Mouse (Mus musculus): ENCODE measurements around the gene Ube2m.
"Not testable (repeated sequence)": the region's sequence is repeated elsewhere in the genome, so short reads cannot be mapped to it uniquely, and the experiment has no call there.

Gene Ube2m

DNA sequence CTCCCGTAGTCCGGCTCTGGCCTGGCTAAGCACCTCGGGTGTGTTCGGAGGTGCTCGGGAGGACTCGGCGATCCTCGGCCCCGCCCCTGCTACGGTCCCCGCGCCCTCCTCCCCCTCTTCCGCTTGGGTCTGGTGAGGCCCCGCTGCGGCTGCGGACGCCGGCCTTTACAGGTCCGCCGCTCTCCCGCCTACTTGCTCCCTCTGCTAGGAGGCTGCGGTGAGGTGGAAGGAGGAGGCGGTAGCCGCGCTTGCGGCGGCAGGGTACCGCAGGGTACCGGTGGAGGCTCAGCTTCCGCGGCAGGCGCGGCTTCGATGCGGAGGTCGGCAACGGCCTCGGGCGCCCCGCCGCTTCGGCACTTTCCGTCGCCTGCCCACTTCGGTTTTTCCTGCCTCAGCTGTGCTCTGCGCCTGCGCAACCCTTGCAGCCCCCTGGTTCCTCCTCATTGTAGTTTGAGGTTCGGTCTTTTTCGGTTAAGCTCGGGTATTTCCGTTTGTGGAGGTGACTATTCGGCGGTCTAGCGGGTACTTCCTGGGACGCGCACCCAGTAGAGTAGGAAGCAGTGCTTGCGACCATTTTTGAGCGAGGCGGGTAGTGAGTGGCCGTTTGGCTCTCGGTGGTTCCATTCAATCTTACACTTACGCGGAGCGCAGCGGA, at the start of gene Ube2m:
Gene Ube2m, minus strand, starts transcription at position 375 of the 655 bp plus-strand sequence.
- in situ Hi-C loops (cut with MboI) = no loop called here

DNA sequence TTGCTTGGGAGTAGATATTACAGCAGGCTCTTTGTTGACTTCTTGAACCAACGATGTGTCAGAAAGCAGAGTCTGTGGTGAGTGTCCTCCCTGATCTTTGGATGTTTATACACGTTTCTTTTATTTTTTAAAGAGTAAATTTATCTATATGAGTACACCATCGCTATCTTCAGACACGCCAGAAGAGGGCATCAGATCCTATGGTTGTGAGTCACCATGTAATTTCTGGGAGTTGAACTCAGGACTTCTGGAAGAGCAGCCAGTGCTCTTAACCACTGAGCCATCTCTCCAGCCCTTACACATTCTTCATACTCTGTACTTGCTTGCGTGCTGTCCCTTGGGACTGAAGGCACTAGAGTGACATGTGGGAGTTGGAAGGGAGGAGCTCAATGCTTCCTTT, 34.2 kb upstream of the Ube2m start:
- in situ Hi-C loops (cut with MboI) = no loop called here

DNA sequence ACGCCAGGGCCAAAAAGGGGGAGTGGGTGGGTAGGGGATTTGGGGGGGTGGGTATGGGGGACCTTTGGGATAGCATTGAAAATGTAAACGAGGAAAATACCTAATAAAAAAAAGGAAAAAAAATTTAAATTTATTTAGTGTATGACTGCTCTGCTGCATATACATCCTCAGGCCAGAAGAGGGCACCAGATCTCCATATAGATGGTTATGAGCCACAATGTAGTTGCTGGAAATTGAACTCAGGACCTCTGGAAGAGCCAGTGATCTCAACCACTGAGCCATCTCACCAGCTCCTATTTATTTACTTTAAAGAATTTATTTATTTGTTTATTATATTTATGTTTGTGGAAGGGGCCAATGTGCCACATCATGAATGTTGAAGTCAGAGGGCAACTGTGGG, 25.3 kb upstream of the Ube2m start:
- in situ Hi-C loops (cut with MboI) = not testable (repeated sequence)

DNA sequence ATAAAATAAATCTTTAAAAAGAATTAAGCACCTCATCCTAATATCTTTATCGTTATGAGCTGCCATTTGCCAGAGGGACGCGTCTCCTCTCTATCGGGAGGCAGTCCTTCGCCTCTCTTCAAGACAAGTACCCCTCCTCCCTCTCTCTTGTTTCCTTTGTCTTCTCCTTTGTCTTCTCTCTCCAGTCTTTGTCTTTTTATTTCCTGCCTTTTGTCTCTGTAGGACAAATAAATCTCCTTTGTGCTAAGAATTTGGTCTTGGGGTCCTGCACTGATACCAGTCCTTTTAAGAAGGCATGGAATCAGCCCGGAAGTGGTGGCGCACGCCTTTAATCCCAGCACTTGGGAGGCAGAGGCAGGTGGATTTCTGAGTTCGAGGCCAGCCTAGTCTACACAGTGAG, 21.5 kb upstream of the Ube2m start:
- in situ Hi-C loops (cut with MboI) = no loop called here

DNA sequence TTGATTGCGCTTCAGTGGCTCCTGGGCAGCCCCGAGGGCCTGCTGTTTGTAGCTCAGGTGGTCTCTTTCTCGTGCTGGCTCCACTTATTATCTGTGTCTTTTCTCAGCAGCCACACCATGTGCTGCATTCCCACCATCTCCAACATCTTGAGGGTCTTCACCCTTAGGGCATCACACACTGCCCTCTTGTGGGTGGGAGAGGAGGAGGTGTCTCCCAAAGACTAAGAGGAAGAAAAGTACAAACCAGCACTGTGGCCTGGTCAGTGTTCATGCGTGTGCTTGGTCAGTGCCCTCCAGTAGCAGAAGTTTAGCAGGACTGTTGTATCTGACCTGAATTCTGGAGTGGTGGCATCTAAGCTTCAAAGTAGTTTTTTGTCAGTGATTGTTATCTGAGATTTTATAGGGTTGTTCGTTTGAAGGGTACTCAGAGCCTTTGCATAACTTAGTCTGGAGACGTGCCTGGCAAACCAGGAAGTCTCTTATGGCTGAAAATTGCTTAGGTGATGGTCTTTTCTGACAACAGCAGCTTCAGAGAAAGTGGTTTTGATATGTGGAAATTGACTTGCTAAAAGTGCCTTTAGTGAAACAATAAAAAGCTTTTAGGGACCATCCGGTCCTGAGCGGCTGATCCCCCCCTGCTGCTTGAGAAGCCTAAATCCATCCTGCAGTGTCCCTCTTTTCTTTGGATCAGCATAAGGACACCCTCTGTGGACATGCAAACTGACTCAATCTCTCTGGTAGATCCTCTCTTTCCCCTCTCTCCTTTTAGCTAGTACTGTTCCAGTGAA, 19.0 kb upstream of the Ube2m start:
- in situ Hi-C loops (cut with MboI) = no loop called here

DNA sequence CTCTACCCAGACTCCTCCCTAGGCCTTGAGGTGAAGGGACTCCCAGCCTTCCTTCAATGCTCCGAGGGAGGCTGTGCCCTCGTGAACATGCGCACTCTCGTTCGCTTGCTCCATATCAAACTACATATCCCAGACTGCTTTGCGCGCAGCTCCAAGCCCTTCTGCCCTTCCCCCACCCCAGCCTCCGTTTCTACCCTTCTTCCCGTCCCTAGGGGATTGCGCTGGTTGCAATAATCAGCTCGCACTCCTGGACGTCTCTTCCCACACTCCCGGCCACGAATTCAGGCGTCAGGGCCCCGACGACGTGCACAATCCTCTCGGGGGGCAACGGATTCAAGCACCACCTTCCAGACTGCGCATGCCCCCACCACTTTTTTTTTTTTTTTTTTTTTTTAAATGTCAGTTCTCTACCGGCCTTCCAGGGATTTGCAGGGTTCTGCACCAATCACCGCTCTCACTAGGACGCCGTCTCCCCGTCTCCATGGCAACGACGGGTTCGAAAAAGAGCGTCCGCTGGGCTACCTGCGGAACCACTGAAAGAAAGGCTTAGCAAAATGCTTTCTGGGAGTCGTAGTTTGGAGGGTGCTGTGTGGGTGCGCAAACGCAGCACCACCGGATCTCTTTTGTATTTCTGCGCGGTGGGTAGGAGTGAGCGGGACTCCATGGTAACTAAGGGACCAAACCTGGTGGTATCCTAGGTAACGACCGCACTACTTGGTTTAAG, 16.4 kb upstream of the Ube2m start, which contains the start of gene Mzf1:
Gene Mzf1, minus strand, starts transcription at position 478 of the 724 bp plus-strand sequence.
- in situ Hi-C loops (cut with MboI) = no loop called here

DNA sequence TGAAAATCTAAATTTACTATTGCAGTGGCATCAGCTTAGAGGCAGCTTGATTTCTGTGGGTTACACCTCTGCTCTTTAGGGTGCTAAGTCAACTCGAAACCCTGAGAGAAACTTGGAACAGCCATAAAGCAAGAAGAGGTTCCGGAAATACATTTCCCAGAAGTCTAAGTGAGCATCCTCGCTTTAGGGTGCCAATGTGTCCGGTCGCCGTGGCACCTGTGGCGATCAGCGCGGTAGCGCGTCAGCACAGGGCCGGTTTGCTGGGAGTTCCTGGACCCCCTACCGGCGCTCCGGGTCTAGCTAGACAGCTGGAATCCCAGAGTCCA, 15.8 kb upstream of the Ube2m start:
- in situ Hi-C loops (cut with MboI) = no loop called here

DNA sequence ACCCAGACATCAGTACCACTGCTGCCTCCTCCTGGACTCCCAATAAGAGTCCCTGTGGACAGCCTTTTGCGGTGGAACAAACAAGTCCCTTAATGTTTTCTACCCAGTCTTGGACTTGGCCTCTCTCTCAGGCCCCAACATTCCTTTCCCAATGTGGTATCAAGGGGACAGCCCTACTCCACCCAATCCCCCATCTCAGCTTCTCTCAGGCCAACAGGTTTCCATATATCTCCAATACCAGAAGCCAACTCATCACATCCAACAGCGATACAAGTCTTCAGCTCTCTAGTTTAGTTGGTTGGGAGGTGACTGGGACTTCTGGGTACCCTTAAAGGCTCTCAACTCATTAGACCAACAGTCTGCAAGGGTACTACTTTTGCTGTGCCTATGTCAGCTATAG, 15.4 kb upstream of the Ube2m start:
- in situ Hi-C loops (cut with MboI) = no loop called here

DNA sequence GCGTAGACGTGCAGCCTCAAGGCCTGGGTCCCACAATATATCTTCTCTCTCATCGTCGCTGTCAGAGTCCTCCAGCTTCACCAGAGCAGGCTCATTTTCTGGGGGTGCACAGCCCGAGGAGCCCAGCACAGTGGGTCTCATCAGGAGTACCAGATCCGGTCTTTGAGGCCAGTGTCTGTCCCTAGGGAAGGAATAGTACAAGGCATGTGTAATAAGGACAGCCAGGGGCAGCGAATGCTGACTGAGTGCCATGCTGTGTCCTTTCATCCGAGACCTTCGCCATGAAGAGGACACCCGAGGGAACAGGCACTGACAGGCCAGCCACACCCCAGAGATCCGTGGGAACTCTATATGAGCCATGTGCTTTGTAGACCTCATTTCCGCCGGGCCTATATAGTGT, 14.9 kb upstream of the Ube2m start:
- in situ Hi-C loops (cut with MboI) = no loop called here

DNA sequence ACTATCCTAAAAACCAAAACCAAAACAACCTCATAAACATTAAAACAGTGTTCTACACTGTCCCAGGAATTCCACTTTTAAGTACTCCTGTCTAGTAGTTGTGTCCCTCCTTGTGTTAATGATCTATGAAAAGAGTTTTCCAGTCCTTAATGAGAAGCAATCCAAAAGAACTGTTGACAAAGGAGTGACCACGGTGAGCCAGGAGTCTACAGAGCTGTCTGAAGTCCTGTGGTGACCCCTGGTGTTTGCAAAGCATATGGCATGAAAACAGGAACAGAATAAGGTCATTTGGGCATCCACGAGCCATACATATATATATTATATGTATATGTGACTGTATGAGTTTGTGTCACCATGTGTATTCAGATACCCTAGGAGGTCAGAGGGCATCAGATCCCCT, 8.0 kb upstream of the Ube2m start:
- in situ Hi-C loops (cut with MboI) = no loop called here

DNA sequence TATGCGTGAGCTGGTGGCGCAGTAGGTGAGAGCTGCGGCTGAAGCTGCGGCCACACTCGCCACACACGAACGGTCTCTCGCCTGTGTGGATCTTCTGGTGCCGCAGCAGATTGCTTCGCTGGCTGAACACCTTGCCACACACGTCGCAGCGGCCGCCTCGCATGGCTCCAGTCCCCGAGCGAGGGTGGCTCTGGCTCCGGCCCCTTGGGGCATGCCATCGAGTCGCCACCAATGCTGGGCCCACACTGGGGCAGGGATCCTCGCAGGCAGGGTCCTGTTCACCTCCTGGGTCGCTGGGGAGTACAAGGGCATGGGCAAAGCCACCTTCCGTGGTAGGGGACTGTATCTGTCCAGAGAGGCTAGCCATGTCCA, 6.2 kb upstream of the Ube2m start:
- in situ Hi-C loops (cut with MboI) = loop anchor here (5.0 kb wide), 1 partner anchor 37 kb away; no protein-coding TSS in a partner anchor

DNA sequence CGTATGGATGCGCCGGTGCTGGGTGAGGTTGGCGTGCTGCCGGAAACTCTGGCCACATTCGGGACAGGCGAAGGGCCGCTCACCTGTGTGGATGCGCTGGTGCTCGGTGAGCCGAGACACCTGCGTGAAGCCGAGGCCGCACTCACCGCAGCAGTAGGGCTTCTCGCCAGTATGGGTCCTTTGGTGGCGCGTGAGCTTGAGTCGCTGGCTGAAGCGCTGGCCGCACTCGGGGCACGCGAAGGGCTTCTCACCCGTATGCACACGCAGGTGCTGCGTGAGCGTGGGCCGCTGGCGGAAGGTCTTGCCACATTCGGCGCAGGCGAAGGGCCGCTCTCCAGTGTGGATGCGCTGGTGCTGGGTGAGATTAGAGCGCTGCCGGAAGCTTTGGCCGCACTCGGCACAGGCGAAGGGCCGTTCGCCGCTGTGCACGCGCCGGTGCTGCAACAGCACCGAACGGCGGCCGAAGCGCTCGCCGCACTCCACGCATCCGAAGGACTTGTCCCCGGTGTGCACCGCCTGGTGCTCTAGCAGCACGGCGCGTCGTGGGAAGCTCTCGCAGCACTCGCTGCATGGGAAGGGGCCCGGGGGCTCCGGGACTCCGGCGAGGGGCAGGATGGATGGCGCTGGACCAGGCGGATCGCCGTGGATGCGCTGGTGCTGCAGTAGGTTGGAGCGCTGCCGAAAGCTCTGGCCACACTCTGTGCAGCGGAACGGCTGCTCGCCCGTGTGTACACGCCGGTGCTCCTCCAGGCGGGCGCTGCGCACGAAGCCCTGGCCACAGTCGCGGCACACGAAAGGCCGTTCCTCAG, 5.6 kb upstream of the Ube2m start:
- in situ Hi-C loops (cut with MboI) = loop anchor here (5.0 kb wide), 1 partner anchor 36 kb away; no protein-coding TSS in a partner anchor

DNA sequence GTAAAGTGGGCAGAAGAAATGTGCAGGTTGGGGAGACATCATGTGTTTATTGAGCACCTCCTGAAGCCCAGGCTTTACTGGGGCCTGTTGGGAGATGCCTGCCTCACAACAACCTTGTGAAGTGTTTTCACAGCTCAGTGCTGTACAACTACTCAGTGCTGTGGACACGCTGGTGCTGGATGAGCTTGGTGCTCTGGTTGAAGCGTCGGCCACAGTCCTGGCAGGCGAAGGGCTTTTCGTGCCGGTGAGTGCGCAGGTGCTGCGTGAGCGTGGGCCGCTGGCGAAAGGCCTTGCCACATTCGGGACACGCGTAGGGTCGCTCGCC, 5.0 kb upstream of the Ube2m start:
- in situ Hi-C loops (cut with MboI) = loop anchor here (5.0 kb wide), 1 partner anchor 36 kb away; no protein-coding TSS in a partner anchor

DNA sequence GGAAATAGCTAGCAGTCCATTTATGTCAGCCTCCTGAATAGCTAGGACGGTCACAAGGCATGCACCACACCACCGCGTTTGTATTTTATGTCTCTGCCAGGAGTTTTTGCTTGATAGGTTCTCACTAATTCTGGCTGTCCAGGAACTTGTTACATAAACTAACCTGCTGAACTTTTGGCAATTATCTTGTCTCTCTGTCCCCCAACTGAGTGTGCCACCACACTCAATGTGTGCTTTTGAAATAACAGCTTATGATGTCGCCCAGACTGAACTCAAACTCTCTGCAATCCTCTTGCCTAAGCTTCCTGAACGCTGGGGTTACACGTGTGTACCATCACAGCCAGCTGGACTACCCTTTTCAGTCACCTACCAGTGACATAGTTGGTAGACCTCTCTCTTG, 4.4 kb upstream of the Ube2m start:
- in situ Hi-C loops (cut with MboI) = loop anchor here (5.0 kb wide), 1 partner anchor 35 kb away; no protein-coding TSS in a partner anchor

DNA sequence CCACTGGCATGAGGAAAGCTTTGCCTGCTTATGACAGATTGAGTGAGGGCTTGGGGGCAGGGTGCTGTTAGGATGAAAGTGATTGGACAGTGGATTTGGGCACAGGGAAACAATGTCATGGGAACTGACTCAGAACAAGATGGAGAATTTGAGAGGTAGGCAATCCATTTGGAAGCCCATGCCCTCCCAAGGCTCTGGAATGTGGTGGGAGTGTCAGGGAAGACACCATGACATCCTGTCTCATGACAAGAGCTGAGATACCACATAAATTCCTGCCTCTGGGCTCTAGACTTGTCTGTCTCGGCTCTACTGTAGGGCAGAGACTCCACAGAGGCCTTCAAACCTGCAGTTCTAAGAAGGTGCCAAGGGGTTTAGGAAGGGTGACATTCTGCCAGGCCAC, 3.2 kb upstream of the Ube2m start:
- in situ Hi-C loops (cut with MboI) = loop anchor here (5.0 kb wide), 1 partner anchor 34 kb away; no protein-coding TSS in a partner anchor

DNA sequence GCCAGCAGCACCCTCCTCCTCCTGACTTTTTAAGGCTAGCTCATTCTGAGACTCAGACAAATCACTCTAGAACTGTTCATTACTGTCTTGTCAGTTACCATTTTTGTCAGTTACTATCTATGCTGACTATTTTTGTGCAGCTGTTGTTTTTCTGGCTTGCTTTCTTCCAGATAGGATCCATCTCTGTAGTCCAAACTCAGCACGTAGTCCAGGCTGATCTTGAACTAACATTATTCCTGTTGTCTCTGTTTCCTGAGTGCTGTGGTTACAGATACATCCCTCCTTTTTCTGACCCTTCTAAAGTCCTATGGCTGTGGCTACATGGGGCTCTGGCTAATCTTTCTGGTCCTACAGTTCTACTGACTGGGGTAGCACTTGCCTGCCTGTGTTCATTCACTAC, 1.1 kb upstream of the Ube2m start:
- in situ Hi-C loops (cut with MboI) = no loop called here

DNA sequence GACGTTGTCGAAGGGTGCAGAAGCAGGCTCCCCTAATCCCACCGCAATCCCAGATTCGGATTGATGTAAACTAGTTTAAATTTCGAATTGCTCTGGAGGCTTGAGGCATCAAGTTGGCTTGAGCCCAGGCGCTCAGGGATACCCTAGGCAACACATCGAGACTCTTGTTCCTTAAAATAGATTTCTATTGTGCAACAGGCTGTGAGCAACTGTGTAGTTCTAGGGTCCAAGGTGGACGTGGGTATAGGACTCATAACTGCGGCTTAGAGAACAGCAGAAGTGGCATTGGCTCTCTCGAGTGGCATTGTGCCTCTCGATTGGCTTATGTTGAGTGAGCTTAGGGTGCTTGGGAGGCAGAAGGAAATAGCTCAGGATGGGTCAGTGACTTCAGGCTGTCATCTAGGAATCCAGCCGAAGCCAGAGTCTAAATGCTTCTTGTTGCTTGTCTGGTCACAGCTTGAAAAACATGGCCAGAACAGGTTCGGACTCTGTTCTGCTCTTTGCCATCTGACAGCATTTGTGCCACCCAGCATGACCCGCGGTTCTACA, 620 bp upstream of the Ube2m start:
- in situ Hi-C loops (cut with MboI) = no loop called here

DNA sequence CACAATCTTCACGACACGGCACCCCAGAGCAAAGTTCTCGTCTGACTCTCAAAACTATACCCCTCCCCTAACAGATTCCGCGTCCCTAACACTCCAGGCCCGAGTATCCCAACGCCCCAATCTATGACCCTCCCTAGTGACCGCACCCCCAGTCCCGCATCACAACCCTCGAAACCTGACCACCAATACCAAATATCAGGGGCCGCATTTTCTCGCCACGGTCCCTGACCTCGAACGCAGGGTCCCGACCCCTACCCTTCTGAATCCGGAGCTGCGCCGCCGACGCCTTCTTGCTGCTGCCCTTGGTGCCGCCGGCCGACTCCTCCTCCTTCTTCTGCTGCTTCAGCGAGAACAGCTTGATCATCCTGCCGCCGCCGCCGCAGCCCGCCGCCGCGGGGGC, 709 bp downstream of the Ube2m start:
- in situ Hi-C loops (cut with MboI) = no loop called here

DNA sequence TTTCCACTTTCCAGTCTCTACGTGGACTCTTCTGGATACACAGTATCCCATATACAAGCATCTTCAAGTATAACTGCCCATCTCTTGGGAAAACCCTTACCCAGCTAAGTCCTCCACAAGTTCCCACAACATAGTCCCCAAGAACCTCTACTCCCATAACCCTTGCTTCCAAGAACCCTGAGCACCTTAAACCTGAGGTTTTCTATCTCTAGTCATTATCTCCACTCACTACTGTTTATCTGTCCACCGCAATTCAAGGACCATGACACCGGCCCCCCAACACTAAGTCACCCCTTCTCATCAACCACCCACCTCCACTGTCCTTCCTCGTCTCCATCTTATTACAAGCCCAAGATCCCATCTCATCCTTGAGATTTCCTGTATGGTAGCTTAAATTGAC, 1.3 kb downstream of the Ube2m start:
- in situ Hi-C loops (cut with MboI) = no loop called here

DNA sequence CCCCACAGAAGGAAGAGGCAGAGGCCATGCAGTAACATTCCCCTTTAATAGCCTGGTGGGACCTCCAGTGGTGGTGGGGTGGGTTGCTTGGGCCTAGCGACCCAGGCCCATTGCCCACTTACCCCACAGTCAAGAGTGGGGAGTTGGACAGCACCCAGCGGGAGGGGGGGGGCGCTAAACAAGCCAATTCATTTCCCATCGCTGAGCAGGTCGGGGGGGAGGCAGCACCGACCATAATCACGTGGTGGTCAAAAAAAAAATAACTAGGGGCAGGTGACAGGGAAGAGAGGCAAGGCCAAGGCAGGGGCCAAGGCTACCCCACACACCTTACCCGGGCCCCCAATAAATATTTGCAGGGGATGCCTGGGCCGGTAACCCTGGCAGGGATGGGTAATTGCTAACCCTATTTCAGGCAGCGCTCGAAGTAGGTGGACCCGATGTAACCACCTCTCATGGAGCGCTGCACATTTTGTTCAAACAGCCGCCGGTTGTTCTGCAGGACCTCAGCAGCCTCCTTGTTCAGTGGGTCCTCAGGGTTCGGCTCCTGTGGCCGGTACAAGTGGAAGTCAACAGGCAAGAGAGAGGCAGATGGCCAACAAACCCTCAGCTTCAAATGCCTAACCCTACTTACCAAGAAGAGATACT, 2.7 kb downstream of the Ube2m start:
- in situ Hi-C loops (cut with MboI) = no loop called here

All from mature B cell (primary cell).